Mouse (Mus musculus): ENCODE data around the gene Agrn. TPM values are rescaled to one million over a fixed set of nuclear protein-coding genes. Genes with fewer than 3 reads are reported as not detected.

Gene Agrn
- polyA plus RNA-seq, 1 experiment from 2014 or later = 15.1 TPM

- no peak overlapping the region for H3K27ac ChIP-seq (ENCODE audit: low read depth, low read length)
- TF ChIP-seq CTCF (IDR thresholded peaks at IDR 0.05; ENCODE audit: low read depth) = no peak
- no peaks in the 10 kb centered on the region for H3K27me3 ChIP-seq (replicated peaks; ENCODE audit: control insufficient read depth, insufficient read depth, low read length)
- ATAC-seq = peak; percentile 45
- no peaks in the 10 kb centered on the region for H3K9me3 ChIP-seq (ENCODE audit: control insufficient read depth)
- no peak overlapping the region for H3K4me3 ChIP-seq (ENCODE audit: low read depth, low read length)
- H3K4me2 ChIP-seq (replicated peaks; ENCODE audit: low read depth) = peak overlapping the region; percentile 39; the same call in 1 of the 2 replicates
- H3K36me3 ChIP-seq (ENCODE audit: control insufficient read depth, insufficient read depth) = peaks cover 18% of the 10 kb centered on the region; the same call in 1 of the 2 replicates
- peaks cover 12% of the 10 kb centered on the region; the same call in 1 of the 2 replicates for H3K4me1 ChIP-seq (replicated peaks; ENCODE audit: control insufficient read depth, insufficient read depth, low read length)
- no peak overlapping the region for H3K9ac ChIP-seq (ENCODE audit: low read depth, low read length)
- WGBS = 37% methylated on average over 6 of the region's 6 CpGs
These were observed 8.4 kb downstream of the Agrn start for GRCm38 (mm10) chr4:156188811-156189323.

GRCm38 (mm10) chr4:156188162-156188810, 9.0 kb downstream of the Agrn start:
- no peak for ATAC-seq
- Histone ChIP-seq H3K9ac (ENCODE audit: low read depth, low read length) (no peak overlapping the region), H3K9me3 (ENCODE audit: control insufficient read depth) (no peaks in the 10 kb centered on the region), H3K4me1 (replicated peaks; ENCODE audit: control insufficient read depth, insufficient read depth, low read length) (peaks cover 12% of the 10 kb centered on the region; the same call in 1 of the 2 replicates), H3K27ac (ENCODE audit: low read depth, low read length) (no peak overlapping the region), H3K4me2 (replicated peaks; ENCODE audit: low read depth) (no peak overlapping the region), H3K27me3 (replicated peaks; ENCODE audit: control insufficient read depth, insufficient read depth, low read length) (no peaks in the 10 kb centered on the region), H3K4me3 (ENCODE audit: low read depth, low read length) (no peak overlapping the region), H3K36me3 (ENCODE audit: control insufficient read depth, insufficient read depth) (peaks cover 18% of the 10 kb centered on the region; the same call in 1 of the 2 replicates)
- TF ChIP-seq CTCF (IDR thresholded peaks at IDR 0.05; ENCODE audit: low read depth) = no peak
- 84% methylated on average over 5 of the region's 5 CpGs for WGBS

- 53% methylated on average over 31 of the region's 31 CpGs for WGBS
- no peak for ATAC-seq
- H3K4me1 ChIP-seq (replicated peaks; ENCODE audit: control insufficient read depth, insufficient read depth, low read length) = peaks cover 12% of the 10 kb centered on the region; the same call in 1 of the 2 replicates
- no peaks in the 10 kb centered on the region for H3K9me3 ChIP-seq (ENCODE audit: control insufficient read depth)
- H3K4me3 ChIP-seq (ENCODE audit: low read depth, low read length) = no peak overlapping the region
- H3K27ac ChIP-seq (ENCODE audit: low read depth, low read length) = no peak overlapping the region
- no peak overlapping the region for H3K9ac ChIP-seq (ENCODE audit: low read depth, low read length)
- no peak for TF ChIP-seq CTCF (IDR thresholded peaks at IDR 0.05; ENCODE audit: low read depth)
- no peaks in the 10 kb centered on the region for H3K27me3 ChIP-seq (replicated peaks; ENCODE audit: control insufficient read depth, insufficient read depth, low read length)
- H3K36me3 ChIP-seq (ENCODE audit: control insufficient read depth, insufficient read depth) = peaks cover 24% of the 10 kb centered on the region; the same call in 1 of the 2 replicates
- no peak overlapping the region for H3K4me2 ChIP-seq (replicated peaks; ENCODE audit: low read depth)
These were observed 11.1 kb downstream of the Agrn start for GRCm38 (mm10) chr4:156185950-156186850.

- WGBS = 86% methylated on average over 13 of the region's 13 CpGs
- Histone ChIP-seq H3K4me1 (replicated peaks; ENCODE audit: control insufficient read depth, insufficient read depth, low read length) (peaks cover 12% of the 10 kb centered on the region; the same call in 1 of the 2 replicates), H3K4me3 (ENCODE audit: low read depth, low read length) (no peak overlapping the region), H3K9ac (ENCODE audit: low read depth, low read length) (no peak overlapping the region), H3K9me3 (ENCODE audit: control insufficient read depth) (no peaks in the 10 kb centered on the region), H3K27me3 (replicated peaks; ENCODE audit: control insufficient read depth, insufficient read depth, low read length) (no peaks in the 10 kb centered on the region), H3K27ac (ENCODE audit: low read depth, low read length) (no peak overlapping the region), H3K36me3 (ENCODE audit: control insufficient read depth, insufficient read depth) (peaks cover 18% of the 10 kb centered on the region; the same call in 1 of the 2 replicates), H3K4me2 (replicated peaks; ENCODE audit: low read depth) (no peak overlapping the region)
- ATAC-seq = no peak
- TF ChIP-seq CTCF (IDR thresholded peaks at IDR 0.05; ENCODE audit: low read depth) = no peak
These were observed 11.8 kb downstream of the Agrn start for GRCm38 (mm10) chr4:156185456-156185949.

GRCm38 (mm10) chr4:156184291-156184954, 12.9 kb downstream of the Agrn start:
- H3K27me3 ChIP-seq (replicated peaks; ENCODE audit: control insufficient read depth, insufficient read depth, low read length) = no peaks in the 10 kb centered on the region
- H3K9me3 ChIP-seq (ENCODE audit: control insufficient read depth) = no peaks in the 10 kb centered on the region
- ATAC-seq = no peak
- 77% methylated on average over 7 of the region's 7 CpGs for WGBS
- H3K27ac ChIP-seq (ENCODE audit: low read depth, low read length) = no peak overlapping the region; the same call in 1 of the 2 replicates
- peaks cover 18% of the 10 kb centered on the region; the same call in 1 of the 2 replicates for H3K36me3 ChIP-seq (ENCODE audit: control insufficient read depth, insufficient read depth)
- H3K4me3 ChIP-seq (ENCODE audit: low read depth, low read length) = no peak overlapping the region
- H3K9ac ChIP-seq (ENCODE audit: low read depth, low read length) = no peak overlapping the region
- H3K4me2 ChIP-seq (replicated peaks; ENCODE audit: low read depth) = no peak overlapping the region
- no peak for TF ChIP-seq CTCF (IDR thresholded peaks at IDR 0.05; ENCODE audit: low read depth)
- H3K4me1 ChIP-seq (replicated peaks; ENCODE audit: control insufficient read depth, insufficient read depth, low read length) = peaks cover 9% of the 10 kb centered on the region; the same call in 1 of the 2 replicates
